Mouse (Mus musculus) liver, adult 2 months (tissue): ENCODE data around the gene Mb21d2.

Experiments used
- CTCF ChIP-seq: fragments of 200-500 bp; IDR thresholded peaks from 2 replicates; pipeline ENCODE4 v1.5.1; 2011; ENCODE audit warnings: low read depth, low read length, control low read depth
- POLR2A ChIP-seq: fragments of 200-500 bp; IDR thresholded peaks from 2 replicates; pipeline ENCODE4 v1.6.1; 2011; ENCODE audit warnings: low read length, control low read depth; ENCODE audit not compliant: insufficient read depth; ENCODE audit errors: extremely low read depth

- no peak for TF ChIP-seq CTCF
- no peak for TF ChIP-seq POLR2A
Observed at GRCm38 (mm10) chr16:28859678-28860077, 69.8 kb downstream of the Mb21d2 start.
